Mouse (Mus musculus) ES-Bruce4 (cell line): ENCODE measurements around the gene Zmynd10.

Experiments used
- CTCF ChIP-seq: IDR thresholded peaks from one replicate; pipeline ENCODE4 v1.8.1; 2011; ENCODE audit warnings: low read depth, low read length
- EP300 ChIP-seq: IDR thresholded peaks from 2 replicates; pipeline ENCODE4 v1.6.1; 2011; ENCODE audit warnings: low read depth, low read length; ENCODE audit not compliant: insufficient read depth

GRCm38 (mm10) chr9:107500708-107501286 is 46.3 kb upstream of the Zmynd10 start:
- TF ChIP-seq EP300 (no peak), CTCF (no peak)
